26 mouse cellular contexts compared by ENCODE assay signal in the genomic region with DNA sequence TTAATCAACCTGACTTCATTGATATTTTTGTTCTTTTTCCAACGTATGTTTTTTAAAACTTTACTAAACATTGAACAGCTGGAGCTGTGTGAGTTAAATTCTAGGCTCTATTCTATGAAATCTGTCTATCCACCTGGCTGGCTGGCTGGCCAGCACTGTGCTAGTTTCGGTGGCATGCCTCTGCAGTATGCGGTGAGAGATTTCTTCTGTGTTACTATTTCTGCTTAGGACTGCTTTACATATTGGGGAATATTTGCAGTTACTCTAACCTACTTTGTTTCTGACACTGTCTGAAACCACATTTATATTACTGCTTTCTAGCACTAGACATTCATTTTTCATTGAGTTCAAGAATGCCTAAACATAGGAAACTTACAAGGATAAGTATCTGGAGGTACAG.
"Had no signal": no experiment of that assay in that cellular context is flagged by ENCODE, and none has a peak within 500 bp of the region (broad histone marks: within the 10 kb centered on the region; RNA-seq: fewer than 3 reads in every experiment).

No protein-coding gene starts in this region.

- H3K36me3 ChIP-seq: heart, embryonic 13.5 days; heart, embryonic 15.5 days; hindbrain, embryonic 13.5 days; hindbrain, embryonic 15.5 days; intestine, embryonic 15.5 days; limb, embryonic 10.5 days; limb, embryonic 12.5 days; liver, embryonic 13.5 days; liver, embryonic 15.5 days had no signal

- H3K4me3 ChIP-seq: heart, adult 2 months; heart, embryonic 13.5 days; heart, embryonic 15.5 days; hindbrain, embryonic 13.5 days; hindbrain, embryonic 15.5 days; intestine, embryonic 15.5 days; layer of hippocampus, adult 2 months; limb, embryonic 10.5 days; limb, embryonic 12.5 days; liver, embryonic 13.5 days; liver, embryonic 15.5 days had no signal

- H3K27me3 ChIP-seq: heart, embryonic 13.5 days; heart, embryonic 15.5 days; hindbrain, embryonic 13.5 days; hindbrain, embryonic 15.5 days; intestine, embryonic 15.5 days; limb, embryonic 12.5 days; liver, embryonic 13.5 days; liver, embryonic 15.5 days had no signal

- H3K4me2 ChIP-seq: heart, embryonic 11.5 days; heart, embryonic 13.5 days; heart, embryonic 15.5 days; hindbrain, embryonic 13.5 days; hindbrain, embryonic 15.5 days; intestine, embryonic 15.5 days; limb, embryonic 12.5 days; liver, embryonic 11.5 days; liver, embryonic 13.5 days; liver, embryonic 15.5 days had no signal

- H3K27ac ChIP-seq: heart, adult 2 months; heart, embryonic 13.5 days; heart, embryonic 15.5 days; hindbrain, embryonic 13.5 days; hindbrain, embryonic 15.5 days; hindbrain, postnatal 0 days; intestine, embryonic 15.5 days; layer of hippocampus, adult 2 months; limb, embryonic 10.5 days; limb, embryonic 12.5 days; liver, embryonic 13.5 days; liver, embryonic 15.5 days had no signal

- H3K4me1 ChIP-seq: hindbrain, embryonic 13.5 days; hindbrain, embryonic 15.5 days; liver, embryonic 15.5 days had no signal

- ATAC-seq: hindbrain, postnatal 0 days; intestine, embryonic 15.5 days; intestine, postnatal 0 days had no signal

- DNase-seq: gastrocnemius, postnatal 14 days; gastrocnemius, postnatal 36 days; heart, adult 11 months; heart, adult 2 months; heart, postnatal 14 days; heart, postnatal 36 days; kidney, adult 18-20 months; kidney, adult 8-10 months; kidney, postnatal 10 days; kidney, postnatal 25 days; kidney, postnatal 4 days; liver; liver, embryonic 13.5 days had no signal

- H3K9ac ChIP-seq: heart, embryonic 13.5 days; heart, embryonic 15.5 days; hindbrain, embryonic 13.5 days; hindbrain, embryonic 15.5 days; intestine, embryonic 15.5 days; limb, embryonic 12.5 days; liver, embryonic 13.5 days; liver, embryonic 15.5 days had no signal

- H3K9me3 ChIP-seq: heart, embryonic 13.5 days; heart, embryonic 15.5 days; hindbrain, embryonic 13.5 days; hindbrain, embryonic 15.5 days; intestine, embryonic 15.5 days; limb, embryonic 10.5 days; limb, embryonic 12.5 days; liver, embryonic 13.5 days; liver, embryonic 15.5 days had no signal
